Mouse (Mus musculus) bone marrow, adult 2 months (tissue): ENCODE results near the gene Ptpre.

ENCODE experiments used
- CTCF ChIP-seq: fragments of 200-500 bp; IDR thresholded peaks from 2 replicates; pipeline ENCODE4 v1.5.1; 2011; ENCODE audit warnings: low read length, control low read depth; ENCODE audit not compliant: control insufficient read depth, insufficient read depth
- POLR2A ChIP-seq: fragments of 200-500 bp; IDR thresholded peaks from 2 replicates; pipeline ENCODE4 v1.6.1; 2011; ENCODE audit warnings: low read depth, mild to moderate bottlenecking, control low read depth, low read length, borderline replicate concordance; ENCODE audit not compliant: control insufficient read depth

DNA sequence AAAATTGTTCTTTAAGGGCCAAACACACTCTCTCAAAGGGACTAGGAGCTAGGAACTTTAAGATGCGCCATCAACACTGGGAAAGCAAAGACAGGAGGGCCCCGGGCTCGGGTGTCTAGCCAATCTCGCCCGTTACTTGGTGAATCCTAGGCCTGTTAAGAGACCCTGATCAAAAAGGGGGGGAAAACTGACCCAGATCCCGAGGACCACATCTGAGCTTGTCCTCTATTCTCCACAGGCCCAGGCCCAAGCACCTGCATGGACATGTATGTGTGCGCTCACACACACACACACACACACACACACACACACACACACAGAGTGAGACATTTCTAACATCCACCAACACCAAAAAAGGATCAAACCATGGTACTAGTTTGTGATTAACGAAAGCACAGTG is 176.0 kb downstream of the Ptpre start:
- TF ChIP-seq POLR2A (no peak), CTCF (no peak)
